Mouse (Mus musculus): ENCODE data around the gene Grik4.

The Grik4 gene

GRCm38 (mm10) chr9:42745982-42746381 lies 198.3 kb downstream of the Grik4 start:
- DNase-seq (ENCODE audit: low spot score in 2 of 2): no peak

- DNase-seq (ENCODE audit: low spot score in 2 of 2): no peak
Observed at GRCm38 (mm10) chr9:42742385-42742784, 201.9 kb downstream of the Grik4 start.

- DNase-seq (ENCODE audit: low spot score in 2 of 2): no peak
Observed at GRCm38 (mm10) chr9:42736697-42737335, 207.5 kb downstream of the Grik4 start.

- DNase-seq (ENCODE audit: low spot score in 2 of 2): no peak
Observed at GRCm38 (mm10) chr9:42735086-42735485, 209.2 kb downstream of the Grik4 start.

- no peak for DNase-seq (ENCODE audit: low spot score in 2 of 2)
Observed at GRCm38 (mm10) chr9:42732731-42733318, 211.5 kb downstream of the Grik4 start.

GRCm38 (mm10) chr9:42728472-42728871 lies 215.8 kb downstream of the Grik4 start:
- DNase-seq (ENCODE audit: low spot score in 2 of 2): no peak

GRCm38 (mm10) chr9:42727661-42728060 lies 216.6 kb downstream of the Grik4 start:
- DNase-seq (ENCODE audit: low spot score in 2 of 2): no peak

- DNase-seq (ENCODE audit: low spot score in 2 of 2): no peak
Observed at GRCm38 (mm10) chr9:42727186-42727585, 217.1 kb downstream of the Grik4 start.

- DNase-seq (ENCODE audit: low spot score in 2 of 2): no peak
Observed at GRCm38 (mm10) chr9:42724099-42724498, 220.2 kb downstream of the Grik4 start.

GRCm38 (mm10) chr9:42722501-42722900 lies 221.8 kb downstream of the Grik4 start:
- no peak for DNase-seq (ENCODE audit: low spot score in 2 of 2)

- DNase-seq (ENCODE audit: low spot score in 2 of 2): no peak
Observed at GRCm38 (mm10) chr9:42721718-42722117, 222.6 kb downstream of the Grik4 start.

- no peak for DNase-seq (ENCODE audit: low spot score in 2 of 2)
Observed at GRCm38 (mm10) chr9:42721146-42721545, 223.1 kb downstream of the Grik4 start.

- DNase-seq (ENCODE audit: low spot score in 2 of 2): no peak
Observed at GRCm38 (mm10) chr9:42713912-42714311, 230.4 kb downstream of the Grik4 start.

GRCm38 (mm10) chr9:42705848-42706247 lies 238.4 kb downstream of the Grik4 start:
- DNase-seq (ENCODE audit: low spot score in 2 of 2): no peak

- no peak for DNase-seq (ENCODE audit: low spot score in 2 of 2)
Observed at GRCm38 (mm10) chr9:42703191-42703854, 241.0 kb downstream of the Grik4 start.

GRCm38 (mm10) chr9:42702231-42703132 lies 241.8 kb downstream of the Grik4 start:
- no peak for DNase-seq (ENCODE audit: low spot score in 2 of 2)

- no peak for DNase-seq (ENCODE audit: low spot score in 2 of 2)
Observed at GRCm38 (mm10) chr9:42701729-42702128, 242.6 kb downstream of the Grik4 start.

- DNase-seq (ENCODE audit: low spot score in 2 of 2): no peak
Observed at GRCm38 (mm10) chr9:42693024-42693423, 251.3 kb downstream of the Grik4 start.

- DNase-seq (ENCODE audit: low spot score in 2 of 2): peak; percentile 14 to 31
Observed at GRCm38 (mm10) chr9:42688143-42688542, 256.1 kb downstream of the Grik4 start.

- DNase-seq (ENCODE audit: low spot score in 2 of 2): no peak
Observed at GRCm38 (mm10) chr9:42686104-42686503, 258.2 kb downstream of the Grik4 start.

- no peak for DNase-seq (ENCODE audit: low spot score in 2 of 2)
Observed at GRCm38 (mm10) chr9:42674017-42674412, 270.3 kb downstream of the Grik4 start.

- no peak for DNase-seq (ENCODE audit: low spot score in 2 of 2)
Observed at GRCm38 (mm10) chr9:42673385-42674016, 270.8 kb downstream of the Grik4 start.

All from spleen, postnatal 14 days (tissue).